In genomic region chr11:105214257-105214656, GRCm38 (mm10) we compare ENCODE assay signal across 10 mouse cellular contexts. TPM values are rescaled to one million over a fixed set of nuclear protein-coding genes. Genes with fewer than 3 reads are reported as not detected.
A peak's percentile ranks its signal among the peaks of the same experiment; 100 is the strongest.
DNase-seq lines count a peak whose midpoint lies in the region; ATAC-seq and TF ChIP-seq lines count a peak whose summit lies in the region.
"Had no signal": no experiment of that assay in that cellular context is flagged by ENCODE, and none has a peak within 500 bp of the region (broad histone marks: within the 10 kb centered on the region; RNA-seq: fewer than 3 reads in every experiment).

No protein-coding gene starts in this region.

- H3K36me3 ChIP-seq in kidney, postnatal 0 days (ENCODE audit: insufficient read depth, low read length), result peaks cover 10% of the 10 kb centered on the region; the same call in 1 of the 2 replicates
- H3K36me3 ChIP-seq in testis, adult 2 months (ENCODE audit: control insufficient read depth, insufficient read depth, low read length), result peaks cover 1% of the 10 kb centered on the region; the same call in 1 of the 2 replicates
- peaks cover 14% of the 10 kb centered on the region for H3K36me3 ChIP-seq in forebrain, embryonic 15.5 days

- ATAC-seq in kidney, postnatal 0 days (replicated peaks; ENCODE audit: low FRiP score, low read depth), result no peak
- ATAC-seq in megakaryocyte progenitor cell, adult 5-6 weeks (replicated peaks; ENCODE audit: poor library complexity), result peak; percentile 60
- no peak for ATAC-seq in forebrain, embryonic 15.5 days (replicated peaks)
- ATAC-seq: intestine, embryonic 15.5 days had no signal

- no peak overlapping the region for H3K27ac ChIP-seq in kidney, postnatal 0 days
- H3K27ac ChIP-seq in testis, adult 2 months (ENCODE audit: control insufficient read depth, insufficient read depth, low read depth, low read length), result no peak overlapping the region
- H3K27ac ChIP-seq in forebrain, embryonic 15.5 days (replicated peaks), result no peak overlapping the region
- H3K27ac ChIP-seq: intestine, embryonic 15.5 days had no signal

- no peak for TF ChIP-seq POLR2A in testis, adult 2 months (IDR thresholded peaks at IDR 0.05; ENCODE audit: control insufficient read depth, low read depth, low read length)

- 100% methylated on average over 1 of the region's 1 CpGs for WGBS in kidney, postnatal 0 days
- 97% methylated on average over 1 of the region's 1 CpGs for WGBS in forebrain, embryonic 15.5 days

- DNase-seq in kidney, postnatal 0 days (ENCODE audit: low spot score), result no peak
- DNase-seq in kidney, adult 8-10 months, result no peak
- no peak for DNase-seq in testis, postnatal 14 days (ENCODE audit: low spot score)
- peak; percentile 17 for DNase-seq in MEL-GATA-1-ER (ENCODE audit: extremely low read depth, low read depth)
- no peak for DNase-seq in cerebellum, adult 9-10 months
- DNase-seq: gastrocnemius, postnatal 14 days had no signal

- no peak overlapping the region for H3K9ac ChIP-seq in kidney, postnatal 0 days (ENCODE audit: low read depth, low read length)
- no peak overlapping the region for H3K9ac ChIP-seq in forebrain, embryonic 15.5 days (replicated peaks)
- H3K9ac ChIP-seq: intestine, embryonic 15.5 days had no signal

- no peak overlapping the region for H3K4me2 ChIP-seq in kidney, postnatal 0 days (ENCODE audit: low read length)
- no peak overlapping the region for H3K4me2 ChIP-seq in forebrain, embryonic 15.5 days (replicated peaks)
- H3K4me2 ChIP-seq: intestine, embryonic 15.5 days had no signal

- H3K4me3 ChIP-seq in kidney, postnatal 0 days (replicated peaks; ENCODE audit: low read depth, low read length), result no peak overlapping the region
- no peak overlapping the region for H3K4me3 ChIP-seq in testis, adult 2 months (ENCODE audit: control insufficient read depth, low read depth, low read length)
- no peak overlapping the region for H3K4me3 ChIP-seq in forebrain, embryonic 15.5 days
- H3K4me3 ChIP-seq: intestine, embryonic 15.5 days had no signal

- H3K4me1 ChIP-seq in kidney, postnatal 0 days (replicated peaks; ENCODE audit: insufficient read depth, low read length), result no peaks in the 10 kb centered on the region
- H3K4me1 ChIP-seq in testis, adult 2 months (ENCODE audit: control insufficient read depth, insufficient read depth, low read length), result no peaks in the 10 kb centered on the region
- peaks cover 3% of the 10 kb centered on the region; the same call in 1 of the 2 replicates for H3K4me1 ChIP-seq in forebrain, embryonic 15.5 days
- H3K4me1 ChIP-seq: intestine, embryonic 15.5 days had no signal

- H3K27me3 ChIP-seq in kidney, postnatal 0 days (ENCODE audit: insufficient read depth, low read length), result no peaks in the 10 kb centered on the region
- no peaks in the 10 kb centered on the region for H3K27me3 ChIP-seq in testis, adult 2 months (ENCODE audit: control insufficient read depth, insufficient read depth, low read length)
- no peaks in the 10 kb centered on the region for H3K27me3 ChIP-seq in forebrain, embryonic 15.5 days
- H3K27me3 ChIP-seq: intestine, embryonic 15.5 days had no signal

- peak; percentile 33; the same call in 1 of the 2 replicates for TF ChIP-seq CTCF in kidney, postnatal 0 days (IDR thresholded peaks at IDR 0.05; ENCODE audit: low read depth)
- TF ChIP-seq CTCF in testis, adult 2 months (IDR thresholded peaks at IDR 0.05; ENCODE audit: control insufficient read depth, insufficient read depth, insufficient replicate concordance, low read depth, low read length), result peak; percentile 18; the same call in 1 of the 2 replicates

- no peaks in the 10 kb centered on the region for H3K9me3 ChIP-seq in kidney, postnatal 0 days (replicated peaks; ENCODE audit: low read length)
- no peaks in the 10 kb centered on the region for H3K9me3 ChIP-seq in forebrain, embryonic 15.5 days
- H3K9me3 ChIP-seq: intestine, embryonic 15.5 days had no signal

RNA-seq across cellular contexts. Expression of gene Tlk2, which starts 35.6 kb away (rescaled TPM):
- 17.5 and 18.8 TPM in 2 replicates for polyA plus RNA-seq in kidney, postnatal 0 days (2015; fragmentation: Nextera tagmentation; extraction: Ambion mirVana)
- polyA plus RNA-seq in testis, adult 2 months (2012; rRNA removed), result 90.1 and 92.2 TPM in 2 replicates
- total RNA-seq in megakaryocyte progenitor cell, adult 5-6 weeks (2015), result 45.0 and 53.0 TPM in 2 replicates
- 58.3 and 73.3 TPM in 2 replicates for total RNA-seq in megakaryocyte progenitor cell, adult 5-6 weeks (2017)
- polyA plus RNA-seq in forebrain, embryonic 15.5 days (2015; fragmentation: Nextera tagmentation; extraction: Ambion mirVana), result 18.6 TPM in 2 replicates
